Mouse (Mus musculus): ENCODE results near the gene Upf1. TPM values are rescaled to one million over a fixed set of nuclear protein-coding genes. Genes with fewer than 3 reads are reported as not detected.

Gene Upf1
- total RNA-seq, 2 experiments from 2014 or later: 62.2 to 67.6 TPM

Other genes with a start within 250 kb of the Upf1 start
- under 1 TPM; 0.23 to 0.46 TPM for gene Ncan, start 232.4 kb downstream of the Upf1 start, total RNA-seq (2021)
- 10 to 100 TPM; 17.7 to 21.5 TPM for gene Nr2c2ap, start 221.9 kb downstream of the Upf1 start, total RNA-seq (2021)
- gene Rfxank, start 214.1 kb downstream of the Upf1 start, total RNA-seq (2021): 10 to 100 TPM; 15.2 to 17.1 TPM
- gene Borcs8, start 213.8 kb downstream of the Upf1 start, total RNA-seq (2021): 10 to 100 TPM; 52.5 to 55.0 TPM
- under 1 TPM; 0.46 to 0.49 TPM for gene Mef2b, start 213.6 kb downstream of the Upf1 start, total RNA-seq (2021)
- 10 to 100 TPM; 70.2 to 74.5 TPM for gene Tmem161a, start 180.9 kb downstream of the Upf1 start, total RNA-seq (2021)
- 10 to 100 TPM; 28.5 to 44.0 TPM for gene Slc25a42, start 141.0 kb downstream of the Upf1 start, total RNA-seq (2021)
- 10 to 100 TPM; 24.0 to 34.1 TPM for gene Sugp2, start 119.1 kb downstream of the Upf1 start, total RNA-seq (2021)
- gene Armc6, start 118.8 kb downstream of the Upf1 start, total RNA-seq (2021): 10 to 100 TPM; 10.7 to 13.6 TPM
- 10 to 100 TPM; 16.7 to 20.9 TPM for gene Homer3, start 70.5 kb downstream of the Upf1 start, total RNA-seq (2021)
- gene Ddx49, start 50.8 kb downstream of the Upf1 start, total RNA-seq (2021): 10 to 100 TPM; 69.9 to 72.0 TPM
- 100 to 1,000 TPM; 194 to 215 TPM for gene Cope, start 50.8 kb downstream of the Upf1 start, total RNA-seq (2021)
- 1 to 10 TPM; 1.8 to 2.2 TPM for gene Cers1, start 37.5 kb downstream of the Upf1 start, total RNA-seq (2021)
- gene Gdf1, start 23.5 kb downstream of the Upf1 start, total RNA-seq (2021): under 1 TPM in 1 of 2 experiments, not detected in 1; 0.30 TPM
- gene Comp, start 20.3 kb upstream of the Upf1 start, total RNA-seq (2021): not detected
- 10 to 100 TPM; 21.8 to 25.7 TPM for gene Crtc1, start 86.3 kb upstream of the Upf1 start, total RNA-seq (2021)
- 10 to 100 TPM; 23.6 to 24.4 TPM for gene Klhl26, start 123.7 kb upstream of the Upf1 start, total RNA-seq (2021)
- gene Tmem59l, start 134.1 kb upstream of the Upf1 start, total RNA-seq (2021): 10 to 100 TPM in 1 of 2 experiments, 1 to 10 TPM in 1; 9.5 to 11.3 TPM
- under 1 TPM; 0.23 to 0.95 TPM for gene Crlf1, start 139.9 kb upstream of the Upf1 start, total RNA-seq (2021)
- 100 to 1,000 TPM; 144 to 154 TPM for gene Rex1bd, start 153.5 kb upstream of the Upf1 start, total RNA-seq (2021)
- gene Uba52, start 157.5 kb upstream of the Upf1 start, total RNA-seq (2021): 1,000 to 10,000 TPM; 1,515 to 1,560 TPM
- gene Fkbp8, start 174.4 kb upstream of the Upf1 start, total RNA-seq (2021): 100 to 1,000 TPM; 265 to 329 TPM
- 10 to 100 TPM; 63.2 to 89.1 TPM for gene Kxd1, start 174.7 kb upstream of the Upf1 start, total RNA-seq (2021)
- gene Ell, start 186.2 kb upstream of the Upf1 start, total RNA-seq (2021): 10 to 100 TPM; 22.3 to 25.3 TPM
- 100 to 1,000 TPM in 1 of 2 experiments, 10 to 100 TPM in 1; 98.7 to 260 TPM for gene Isyna1, start 241.1 kb upstream of the Upf1 start, total RNA-seq (2021)